Mouse (Mus musculus) heart, embryonic 11.5 days (tissue): ENCODE results near the gene Ifnlr1. TPM values are rescaled to one million over a fixed set of nuclear protein-coding genes. Genes with fewer than 3 reads are reported as not detected.

ENCODE experiments used
- polyA plus RNA-seq: library from polyadenylated mRNA; unstranded; fragments of >200 nt; fragmentation: Nextera tagmentation; extraction: Ambion mirVana; gene quantifications from 2 replicates; pipeline ENCODE4 v1.2.1, GENCODE M21; 2014

Gene Ifnlr1
- polyA plus RNA-seq, 1 experiment from 2014 or later = 0.20 TPM

Other genes with a start within 250 kb of the Ifnlr1 start
- gene Stpg1, start 191.5 kb upstream of the Ifnlr1 start, polyA plus RNA-seq = 0.13 and 0.14 TPM in 2 replicates
- gene Nipal3, start 191.2 kb upstream of the Ifnlr1 start, polyA plus RNA-seq = 5.7 and 6.4 TPM in 2 replicates
- 5.5 and 6.5 TPM in 2 replicates for gene Grhl3, start 112.7 kb upstream of the Ifnlr1 start, polyA plus RNA-seq
- gene Il22ra1, start 41.9 kb downstream of the Ifnlr1 start, polyA plus RNA-seq = not detected in 2 replicates
- not detected in 2 replicates for gene Myom3, start 73.4 kb downstream of the Ifnlr1 start, polyA plus RNA-seq
- 191 and 202 TPM in 2 replicates for gene Srsf10, start 169.5 kb downstream of the Ifnlr1 start, polyA plus RNA-seq
- 138 and 144 TPM in 2 replicates for gene Pnrc2, start 187.6 kb downstream of the Ifnlr1 start, polyA plus RNA-seq
- 0.25 and 0.73 TPM in 2 replicates for gene Cnr2, start 209.1 kb downstream of the Ifnlr1 start, polyA plus RNA-seq
- 42.4 and 46.5 TPM in 2 replicates for gene Fuca1, start 234.4 kb downstream of the Ifnlr1 start, polyA plus RNA-seq